Mouse (Mus musculus) kidney, embryonic 16.5 days (tissue): Measurements from ENCODE around the gene Rb1. TPM values are rescaled to one million over a fixed set of nuclear protein-coding genes. Genes with fewer than 3 reads are reported as not detected.

ENCODE experiments used
- ATAC-seq: fragments of 200-750 bp; cut with Nextera tagmentation; 2 replicates; pipeline ENCODE4 v1.8.0; 2017; ENCODE audit warnings: moderate TSS enrichment; ENCODE audit not compliant: low FRiP score, low TSS enrichment
- H3K27ac ChIP-seq: fragments of 300-500 bp; sonication (generic); 2 replicates; pipeline ENCODE4 v1.5.1; 2014; ENCODE audit warnings: low read length
- H3K27me3 ChIP-seq: fragments of 300-500 bp; sonication (generic); 2 replicates; pipeline ENCODE4 v1.6.1; 2014; ENCODE audit warnings: low read length, control low read depth, mixed read lengths; ENCODE audit not compliant: insufficient read depth
- H3K36me3 ChIP-seq: fragments of 300-500 bp; sonication (generic); 2 replicates; pipeline ENCODE4 v1.6.1; 2014; ENCODE audit warnings: low read length, control low read depth, mixed read lengths; ENCODE audit not compliant: insufficient read depth
- H3K4me1 ChIP-seq: fragments of 300-500 bp; sonication (generic); 2 replicates; pipeline ENCODE4 v1.6.1; 2014; ENCODE audit warnings: low read length, control low read depth, mixed read lengths; ENCODE audit not compliant: insufficient read depth
- H3K4me2 ChIP-seq: fragments of 300-500 bp; sonication (generic); replicated peaks from 2 replicates; pipeline ENCODE4 v1.6.1; 2014; ENCODE audit warnings: low read depth, low read length
- H3K4me3 ChIP-seq: fragments of 300-500 bp; sonication (generic); 2 replicates; pipeline ENCODE4 v1.5.1; 2014; ENCODE audit warnings: mild to moderate bottlenecking, low read length
- H3K9ac ChIP-seq: fragments of 300-500 bp; sonication (generic); replicated peaks from 2 replicates; pipeline ENCODE4 v1.6.1; 2014; ENCODE audit warnings: low read length
- H3K9me3 ChIP-seq: fragments of 300-500 bp; sonication (generic); 2 replicates; pipeline ENCODE4 v1.6.1; 2016; ENCODE audit warnings: low read length, control low read depth
- WGBS: fragments of 180-500 bp; shearing (Covaris S2); extraction: QIAGEN DNeasy Blood & Tissue Kit; methylation state at CpG from one replicate; pipeline ENCODE4 v1.1.7; 2014; 5-methylcytosine and 5-hydroxymethylcytosine counted together
- polyA plus RNA-seq: library from polyadenylated mRNA; unstranded; fragments of >200 nt; fragmentation: Nextera tagmentation; extraction: Ambion mirVana; gene quantifications from 2 replicates; pipeline ENCODE4 v1.2.1, GENCODE M21; 2015

Rb1 gene
- polyA plus RNA-seq, 1 experiment from 2014 or later, result 28.1 TPM

- peaks cover 22% of the 10 kb centered on the region for H3K4me1 ChIP-seq
- no peak overlapping the region for H3K4me2 ChIP-seq
- no peaks in the 10 kb centered on the region for H3K9me3 ChIP-seq
- no peak overlapping the region for H3K9ac ChIP-seq
- H3K4me3 ChIP-seq, result no peak overlapping the region
- ATAC-seq, result no peak
- 91% methylated on average over 13 of the region's 13 CpGs for WGBS
- no peak overlapping the region for H3K27ac ChIP-seq
- no peaks in the 10 kb centered on the region for H3K27me3 ChIP-seq
- peaks cover 48% of the 10 kb centered on the region for H3K36me3 ChIP-seq
These were observed 42.6 kb upstream of the Rb1 start for GRCm38 (mm10) chr14:73368221-73368620.

DNA sequence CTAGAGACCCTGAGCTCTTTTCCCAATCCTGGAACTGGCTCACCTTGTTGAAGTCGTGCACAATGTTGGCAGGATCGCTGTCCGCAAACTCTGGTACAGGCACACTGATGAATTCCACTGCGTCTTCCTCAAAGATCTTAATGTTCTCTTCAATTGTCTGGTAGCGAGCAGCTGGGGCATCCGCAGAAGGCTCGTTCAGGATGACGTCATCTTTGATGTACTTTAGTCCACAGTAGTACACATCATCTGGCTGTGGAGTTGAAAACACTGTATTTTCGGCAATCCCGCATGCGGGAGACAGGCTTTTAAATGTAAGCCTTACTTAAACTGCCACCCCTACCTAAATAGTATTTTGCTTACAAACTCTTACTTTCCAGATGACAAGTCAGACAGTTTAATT, 40.7 kb upstream of the Rb1 start:
- Histone ChIP-seq H3K4me3 (no peak overlapping the region), H3K4me2 (no peak overlapping the region), H3K4me1 (peaks cover 12% of the 10 kb centered on the region; the same call in 1 of the 2 replicates), H3K27ac (no peak overlapping the region), H3K27me3 (no peaks in the 10 kb centered on the region), H3K9ac (no peak overlapping the region), H3K9me3 (no peaks in the 10 kb centered on the region), H3K36me3 (peaks cover 65% of the 10 kb centered on the region)
- WGBS, result 89% methylated on average over 11 of the region's 11 CpGs
- no peak for ATAC-seq

DNA sequence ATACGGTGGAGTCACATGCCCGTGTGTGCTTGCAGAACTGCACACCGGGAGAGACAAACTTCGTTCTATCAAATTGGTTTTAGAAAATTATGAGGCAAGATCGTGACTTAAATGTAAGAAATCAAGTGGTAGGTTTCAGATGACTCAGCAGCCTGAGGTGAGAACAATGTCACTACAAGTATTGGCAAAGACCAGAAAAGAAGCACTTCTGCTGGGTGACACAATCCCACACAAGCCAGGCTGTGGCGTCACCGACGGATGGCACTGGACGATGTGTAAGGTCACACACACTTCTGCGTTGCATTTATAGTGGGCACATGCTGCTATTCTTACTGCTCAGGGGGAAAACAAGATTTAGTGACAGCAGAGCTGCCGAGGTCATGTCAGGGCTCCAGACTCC, 38.2 kb upstream of the Rb1 start:
- Histone ChIP-seq H3K36me3 (peaks cover 88% of the 10 kb centered on the region), H3K27me3 (no peaks in the 10 kb centered on the region), H3K27ac (no peak overlapping the region), H3K9ac (no peak overlapping the region), H3K4me2 (no peak overlapping the region), H3K4me1 (no peaks in the 10 kb centered on the region), H3K9me3 (no peaks in the 10 kb centered on the region), H3K4me3 (no peak overlapping the region)
- ATAC-seq, result no peak
- WGBS, result 93% methylated on average over 11 of the region's 11 CpGs

GRCm38 (mm10) chr14:73354700-73355099, 29.1 kb upstream of the Rb1 start:
- Histone ChIP-seq H3K9me3 (peaks cover 4% of the 10 kb centered on the region; the same call in 1 of the 2 replicates), H3K4me3 (no peak overlapping the region), H3K36me3 (peaks cover 40% of the 10 kb centered on the region), H3K27ac (no peak overlapping the region), H3K27me3 (no peaks in the 10 kb centered on the region), H3K4me2 (no peak overlapping the region), H3K9ac (no peak overlapping the region), H3K4me1 (peaks cover 6% of the 10 kb centered on the region)
- ATAC-seq, result no peak
- 92% methylated on average over 8 of the region's 8 CpGs for WGBS

GRCm38 (mm10) chr14:73351118-73351517, 25.5 kb upstream of the Rb1 start:
- H3K9ac ChIP-seq, result no peak overlapping the region
- 68% methylated on average over 5 of the region's 5 CpGs for WGBS
- H3K27me3 ChIP-seq, result no peaks in the 10 kb centered on the region
- peaks cover 15% of the 10 kb centered on the region for H3K4me1 ChIP-seq
- H3K36me3 ChIP-seq, result peaks cover 9% of the 10 kb centered on the region
- H3K4me2 ChIP-seq, result no peak overlapping the region
- H3K9me3 ChIP-seq, result no peaks in the 10 kb centered on the region
- ATAC-seq, result peak; percentile 73; the same call in 1 of the 2 replicates
- no peak overlapping the region for H3K4me3 ChIP-seq
- peak overlapping the region; percentile 71 for H3K27ac ChIP-seq

GRCm38 (mm10) chr14:73350029-73350428, 24.4 kb upstream of the Rb1 start:
- ATAC-seq, result no peak
- WGBS, result 56% methylated on average over 1 of the region's 1 CpGs
- no peak overlapping the region for H3K4me3 ChIP-seq
- H3K9me3 ChIP-seq, result no peaks in the 10 kb centered on the region
- no peak overlapping the region for H3K9ac ChIP-seq
- H3K36me3 ChIP-seq, result peaks cover 6% of the 10 kb centered on the region; the same call in 1 of the 2 replicates
- no peak overlapping the region for H3K4me2 ChIP-seq
- no peaks in the 10 kb centered on the region for H3K27me3 ChIP-seq
- peak overlapping the region; percentile 71; the same call in 1 of the 2 replicates for H3K27ac ChIP-seq
- H3K4me1 ChIP-seq, result peaks cover 15% of the 10 kb centered on the region

GRCm38 (mm10) chr14:73349061-73349670, 23.5 kb upstream of the Rb1 start:
- peaks cover 3% of the 10 kb centered on the region; the same call in 1 of the 2 replicates for H3K36me3 ChIP-seq
- peak; percentile 29; the same call in 1 of the 2 replicates for ATAC-seq
- WGBS, result 43% methylated on average over 7 of the region's 7 CpGs

GRCm38 (mm10) chr14:73347302-73347701, 21.7 kb upstream of the Rb1 start:
- ATAC-seq, result peak; percentile 58; the same call in 1 of the 2 replicates
- Histone ChIP-seq H3K27me3 (no peaks in the 10 kb centered on the region), H3K36me3 (no peaks in the 10 kb centered on the region), H3K4me3 (no peak overlapping the region), H3K4me2 (no peak overlapping the region), H3K9me3 (no peaks in the 10 kb centered on the region), H3K9ac (no peak overlapping the region), H3K4me1 (peaks cover 15% of the 10 kb centered on the region), H3K27ac (0 out of 2 replicates have a peak overlapping the region, but pooled peaks have one; percentile 18)
- 50% methylated on average over 9 of the region's 9 CpGs for whole genome bisulfite sequencing

More at GRCm38 (mm10) chr14:73349061-73349670, 23.5 kb upstream of the Rb1 start:
- H3K4me2 ChIP-seq, result no peak overlapping the region
- no peaks in the 10 kb centered on the region for H3K9me3 ChIP-seq
- H3K4me1 ChIP-seq, result peaks cover 15% of the 10 kb centered on the region
- no peak overlapping the region for H3K9ac ChIP-seq
- no peak overlapping the region for H3K4me3 ChIP-seq
- no peaks in the 10 kb centered on the region for H3K27me3 ChIP-seq
- peak overlapping the region; percentile 72 for H3K27ac ChIP-seq

DNA sequence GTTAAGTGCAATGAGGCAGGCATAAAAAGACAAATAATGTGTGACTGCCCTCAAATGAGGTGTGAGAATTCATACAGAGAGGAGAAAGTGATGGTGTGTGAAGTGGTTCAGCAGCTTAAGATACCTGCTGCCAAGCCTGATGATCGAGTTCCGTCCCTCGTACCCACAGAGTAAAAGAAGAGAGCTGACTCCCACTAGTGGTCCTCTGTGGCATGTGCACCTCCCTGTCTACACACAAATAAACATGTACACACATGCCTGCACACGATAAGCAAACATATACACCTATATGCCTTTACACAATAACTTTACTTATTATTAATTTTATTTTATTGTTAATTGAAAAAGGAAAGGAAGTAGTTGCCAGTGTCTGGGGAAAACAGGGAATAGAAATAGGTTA, 20.0 kb upstream of the Rb1 start:
- H3K9me3 ChIP-seq, result no peaks in the 10 kb centered on the region
- no peak overlapping the region for H3K9ac ChIP-seq
- H3K4me2 ChIP-seq, result no peak overlapping the region
- 95% methylated on average over 4 of the region's 4 CpGs for WGBS
- peaks cover 10% of the 10 kb centered on the region for H3K4me1 ChIP-seq
- no peaks in the 10 kb centered on the region for H3K36me3 ChIP-seq
- no peak overlapping the region for H3K27ac ChIP-seq
- H3K4me3 ChIP-seq, result no peak overlapping the region
- ATAC-seq, result no peak
- H3K27me3 ChIP-seq, result no peaks in the 10 kb centered on the region

DNA sequence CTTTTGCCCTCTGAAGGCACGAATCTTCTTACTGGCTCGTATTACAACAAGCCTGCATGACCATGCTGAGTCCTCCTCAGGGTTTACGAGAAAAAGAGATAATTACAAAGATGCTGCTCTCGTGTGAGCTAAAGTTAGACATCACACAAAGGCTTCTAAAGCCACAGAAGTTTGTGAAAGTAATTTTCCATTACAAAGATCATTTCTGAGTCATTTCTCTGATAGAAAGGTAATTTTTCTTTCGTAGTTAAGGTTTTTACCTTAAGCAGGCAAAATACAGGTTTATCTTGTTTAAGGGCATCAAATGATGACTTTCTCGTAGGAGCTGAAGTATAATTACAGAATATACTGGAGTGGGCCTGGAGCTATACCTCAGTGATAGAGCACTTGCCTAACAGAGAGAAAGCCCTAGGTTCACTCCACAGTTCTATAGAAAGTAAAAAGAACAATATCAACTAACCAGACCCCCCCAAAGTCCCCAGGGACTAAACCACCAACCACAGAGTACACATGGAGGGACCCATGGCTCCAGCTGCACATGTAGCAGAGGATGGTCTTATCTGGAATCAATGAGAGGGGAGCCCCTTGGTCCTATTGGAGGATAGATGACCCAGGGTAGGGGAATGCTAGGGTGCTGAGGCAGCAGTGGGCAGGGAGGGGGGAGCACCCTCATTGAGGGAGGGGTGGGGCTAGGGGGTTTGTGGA, 14.6 kb upstream of the Rb1 start:
- Histone ChIP-seq H3K9ac (no peak overlapping the region), H3K4me2 (no peak overlapping the region), H3K27ac (no peak overlapping the region), H3K4me1 (no peaks in the 10 kb centered on the region), H3K9me3 (no peaks in the 10 kb centered on the region), H3K36me3 (no peaks in the 10 kb centered on the region), H3K4me3 (no peak overlapping the region), H3K27me3 (no peaks in the 10 kb centered on the region)
- 46% methylated on average over 6 of the region's 6 CpGs for WGBS
- no peak for ATAC-seq
